Mouse (Mus musculus): ENCODE results near the gene Fam43a.

- TF ChIP-seq POLR2A (IDR thresholded peaks at IDR 0.05; ENCODE audit: low read depth, low read length) (no peak), CTCF (IDR thresholded peaks at IDR 0.05; ENCODE audit: borderline replicate concordance, insufficient read depth, low read length) (no peak)
These were observed 46.5 kb downstream of the Fam43a start for GRCm38 (mm10) chr16:30645841-30646558.

Measured in embryonic fibroblast, embryonic 13.5 days (primary cell).